Mouse (Mus musculus) urinary bladder, postnatal 14 days (tissue): ENCODE results near the gene Hdac9.

Source experiments
- DNase-seq: peaks from one replicate; pipeline ENCODE4 v3.0.0; 2021; ENCODE audit warnings: low spot score

The Hdac9 gene

DNA sequence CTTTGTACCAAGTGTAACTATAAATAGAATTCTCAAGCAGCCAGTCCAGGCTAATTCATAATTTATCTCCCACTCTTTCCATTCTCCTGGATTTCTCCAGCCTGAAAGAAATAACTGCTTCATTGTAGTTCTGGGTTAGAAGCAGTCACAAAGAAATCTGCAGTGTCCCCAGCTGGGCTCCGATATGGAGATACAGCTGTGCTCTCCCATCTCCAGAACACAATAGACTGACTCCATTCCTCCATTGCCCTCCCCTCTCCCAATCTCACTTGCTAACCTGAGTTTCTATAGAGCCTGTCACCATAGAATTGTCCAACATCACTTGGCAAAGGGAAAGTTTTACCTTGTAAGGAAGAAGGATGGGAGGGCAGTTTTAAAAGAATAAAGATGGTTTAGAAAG, 218.9 kb downstream of the Hdac9 start:
- no peak for DNase-seq

- DNase-seq: no peak
Measured at GRCm38 (mm10) chr12:34696736-34697135, 220.2 kb downstream of the Hdac9 start.

GRCm38 (mm10) chr12:34688941-34689340, 228.0 kb downstream of the Hdac9 start:
- no peak for DNase-seq

GRCm38 (mm10) chr12:34683375-34683774, 233.5 kb downstream of the Hdac9 start:
- DNase-seq: peak; percentile 4

DNA sequence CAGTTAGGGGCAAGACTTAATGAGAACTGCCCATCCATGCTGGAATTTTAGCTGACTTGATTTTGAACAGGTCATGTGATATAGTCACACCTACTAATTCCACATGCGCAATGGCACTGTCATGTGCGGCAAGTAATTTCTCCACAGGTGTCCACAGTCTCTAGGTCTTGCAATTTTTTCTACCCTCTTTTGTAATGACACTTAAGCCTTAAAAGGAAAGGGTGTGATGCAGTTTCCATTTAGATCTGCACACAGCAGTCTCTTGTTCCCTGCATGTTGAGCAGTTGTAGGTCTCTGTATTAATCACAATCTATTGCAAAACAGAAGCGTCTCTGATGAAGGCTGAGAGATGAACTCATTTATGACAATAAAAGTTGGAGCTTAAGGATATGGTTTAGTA, 234.2 kb downstream of the Hdac9 start:
- no peak for DNase-seq

- no peak for DNase-seq
Measured at GRCm38 (mm10) chr12:34680576-34680975, 236.3 kb downstream of the Hdac9 start.

- DNase-seq: no peak
Measured at GRCm38 (mm10) chr12:34677110-34677509, 239.8 kb downstream of the Hdac9 start.

- DNase-seq: no peak
Measured at GRCm38 (mm10) chr12:34674235-34674634, 242.7 kb downstream of the Hdac9 start.

DNA sequence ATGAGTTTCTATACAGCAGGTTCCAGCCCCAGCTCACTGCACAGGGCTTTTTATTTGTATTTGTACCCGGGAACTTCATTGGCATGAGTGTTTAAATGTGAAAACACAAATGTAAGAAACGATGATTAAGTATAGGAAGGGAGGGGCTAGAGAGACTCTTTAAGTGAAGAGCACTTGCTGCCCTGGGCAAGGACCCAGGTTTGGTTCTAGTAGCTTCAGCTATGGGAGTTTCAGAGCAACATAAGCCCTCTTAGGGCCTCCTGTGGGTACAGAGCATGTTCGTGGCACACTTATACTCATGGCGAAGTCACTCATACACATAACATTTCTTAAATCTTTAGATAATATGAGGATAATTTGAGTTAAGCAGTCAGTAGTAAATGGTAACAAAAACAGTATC, 243.4 kb downstream of the Hdac9 start:
- DNase-seq: no peak

- peak; percentile 71 for DNase-seq
Measured at GRCm38 (mm10) chr12:34664758-34665157, 252.1 kb downstream of the Hdac9 start.

GRCm38 (mm10) chr12:34661378-34661777, 255.5 kb downstream of the Hdac9 start:
- DNase-seq: no peak

GRCm38 (mm10) chr12:34660027-34660426, 256.9 kb downstream of the Hdac9 start:
- DNase-seq: no peak

DNA sequence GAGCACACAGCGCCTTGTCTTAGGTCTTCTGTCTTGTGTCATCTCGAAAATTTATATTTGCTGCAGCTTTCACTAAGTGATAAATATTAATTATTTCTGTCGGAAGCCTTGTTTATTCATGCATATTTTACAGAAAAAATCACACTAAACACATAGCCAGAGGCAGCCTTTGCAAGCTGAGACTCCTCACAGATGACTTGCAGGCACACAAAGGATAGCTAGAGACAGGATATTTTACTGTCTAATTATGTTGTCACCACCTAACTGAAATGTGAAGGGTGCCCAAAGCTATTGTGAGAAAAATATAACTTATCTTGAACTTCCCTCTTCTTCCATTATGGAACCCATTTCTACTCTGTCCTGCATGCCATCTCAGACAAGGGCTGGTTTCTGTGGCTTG, 258.3 kb downstream of the Hdac9 start:
- no peak for DNase-seq

GRCm38 (mm10) chr12:34658119-34658518, 258.8 kb downstream of the Hdac9 start:
- DNase-seq: peak; percentile 21

- no peak for DNase-seq
Measured at GRCm38 (mm10) chr12:34653615-34654014, 263.3 kb downstream of the Hdac9 start.

- no peak for DNase-seq
Measured at GRCm38 (mm10) chr12:34648753-34649152, 268.1 kb downstream of the Hdac9 start.

DNA sequence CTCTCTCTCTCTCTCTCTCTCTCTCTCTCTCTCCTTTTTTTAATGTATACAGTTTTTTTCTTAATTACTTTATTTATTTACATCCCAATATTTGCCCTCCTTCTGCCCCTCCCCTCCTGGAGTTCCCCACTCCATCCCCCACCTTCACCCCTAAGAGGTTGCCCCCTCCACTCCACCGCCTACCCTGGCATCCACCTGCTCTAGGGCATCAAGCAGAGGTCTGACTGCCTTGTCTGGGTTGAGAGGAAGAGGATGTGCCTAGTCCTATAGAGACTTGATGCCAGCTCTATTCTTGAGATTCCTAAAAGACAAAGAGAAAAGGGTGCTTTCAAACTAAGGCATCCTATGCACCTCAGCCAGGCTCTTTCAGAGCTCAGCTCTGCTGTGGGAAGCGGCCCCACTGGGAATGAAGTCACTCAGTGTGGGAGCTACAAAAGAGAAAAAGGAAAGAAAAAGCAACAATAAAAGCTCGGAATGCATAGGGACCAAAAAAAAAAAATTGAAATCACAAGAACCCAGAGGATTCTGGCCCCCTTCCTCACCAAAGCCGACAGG, 275.1 kb downstream of the Hdac9 start:
- DNase-seq: no peak

GRCm38 (mm10) chr12:34637238-34638124, 279.4 kb downstream of the Hdac9 start:
- DNase-seq: no peak

DNA sequence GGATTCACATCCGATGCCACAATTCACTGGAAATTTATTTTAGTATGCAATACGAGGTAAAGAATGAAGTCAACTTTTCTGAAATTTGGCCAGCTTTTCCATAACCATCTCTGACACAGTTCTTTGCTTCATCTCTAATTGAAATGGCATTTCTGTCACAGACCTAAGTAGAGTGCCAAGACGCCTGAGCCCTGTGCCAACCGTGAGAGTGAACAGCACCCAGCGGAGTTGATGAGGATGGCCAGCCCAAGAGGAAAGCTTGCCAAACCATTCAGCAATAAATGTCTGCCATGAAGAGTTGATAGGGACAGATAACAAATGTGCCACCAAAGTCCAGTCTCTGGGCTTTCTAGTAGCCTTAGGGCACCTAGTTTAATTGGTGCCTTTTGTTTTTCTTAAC, 297.8 kb downstream of the Hdac9 start:
- DNase-seq: no peak

- no peak for DNase-seq
Measured at GRCm38 (mm10) chr12:34618321-34618720, 298.6 kb downstream of the Hdac9 start.

- no peak for DNase-seq
Measured at GRCm38 (mm10) chr12:34617836-34618235, 299.1 kb downstream of the Hdac9 start.

DNA sequence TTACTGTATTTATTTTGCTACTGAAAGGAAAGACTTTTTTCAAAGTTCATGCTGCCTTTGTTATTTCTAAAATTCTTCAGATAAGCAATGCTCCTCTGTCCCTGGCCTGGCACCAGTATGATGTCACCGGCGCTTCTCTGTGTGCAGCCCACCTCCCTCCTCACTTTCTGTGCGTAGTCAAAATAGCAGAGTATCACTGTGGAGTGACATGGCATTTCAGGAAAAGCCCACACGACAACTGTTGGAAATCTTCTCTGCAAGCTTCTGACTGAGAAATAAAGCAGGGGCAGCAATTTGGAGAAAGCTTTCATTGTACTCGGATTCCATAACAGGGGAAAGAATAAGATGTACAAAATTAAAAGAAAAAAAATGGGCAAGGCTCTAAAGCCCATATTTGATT, 302.1 kb downstream of the Hdac9 start:
- no peak for DNase-seq

DNA sequence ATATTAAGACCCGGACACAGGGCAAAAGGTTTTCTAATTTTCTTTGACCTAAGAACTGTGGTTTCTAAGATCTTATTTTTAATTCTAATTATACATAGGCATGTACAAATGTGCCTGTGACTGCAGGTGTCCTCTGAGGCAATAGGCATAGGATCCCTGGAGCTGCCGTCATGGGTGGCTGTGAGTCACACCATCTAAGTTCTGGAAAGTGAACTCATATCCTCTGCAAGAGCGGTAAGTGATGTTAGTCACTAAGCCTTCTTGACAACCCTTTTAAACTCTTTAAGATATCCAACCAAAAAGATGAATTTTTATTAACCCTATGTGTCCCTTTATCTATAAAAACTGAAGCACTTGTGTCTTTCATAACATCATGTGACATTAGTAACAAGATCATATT, 304.4 kb downstream of the Hdac9 start:
- DNase-seq: no peak

DNA sequence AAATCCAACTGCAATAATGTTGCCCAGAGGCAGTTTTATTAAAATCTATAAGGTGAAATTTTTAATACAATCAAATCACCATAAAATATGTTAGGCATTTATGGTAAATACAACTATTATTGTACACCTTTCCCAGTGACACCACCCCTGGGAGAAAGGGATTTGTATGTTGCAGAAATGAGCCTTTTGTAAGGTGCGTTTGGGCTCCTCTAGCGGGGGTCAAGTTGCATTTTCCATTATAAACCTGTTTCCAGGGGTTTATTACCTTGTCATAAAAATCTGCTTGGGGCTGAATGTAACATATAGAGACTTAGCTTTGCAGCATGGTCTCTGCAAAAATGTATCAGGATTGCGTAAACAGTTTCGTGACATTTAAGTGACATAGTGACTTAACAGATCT, 312.4 kb downstream of the Hdac9 start:
- no peak for DNase-seq
